20 mouse cellular contexts compared by ENCODE assay signal in genomic region chr6:108770880-108771279, GRCm38 (mm10).
"Had no signal": no experiment of that assay in that cellular context is flagged by ENCODE, and none has a peak within 500 bp of the region (broad histone marks: within the 10 kb centered on the region; RNA-seq: fewer than 3 reads in every experiment).

No protein-coding gene starts in this region.

- H3K4me3 ChIP-seq: liver, embryonic 15.5 days; lung, embryonic 15.5 days; megakaryocyte, embryonic 14.5 days; midbrain, embryonic 12.5 days; midbrain, embryonic 15.5 days; neural tube, embryonic 12.5 days had no signal

- H3K4me1 ChIP-seq: liver, embryonic 15.5 days; lung, embryonic 15.5 days; midbrain, embryonic 12.5 days; midbrain, embryonic 15.5 days; neural tube, embryonic 12.5 days had no signal

- H3K27ac ChIP-seq: liver, embryonic 15.5 days; lung, embryonic 15.5 days; macrophage; midbrain, embryonic 12.5 days; midbrain, embryonic 15.5 days; neural tube, embryonic 12.5 days had no signal

- H3K4me2 ChIP-seq: liver, embryonic 15.5 days; lung, embryonic 15.5 days; midbrain, embryonic 12.5 days; midbrain, embryonic 15.5 days; neural tube, embryonic 12.5 days had no signal

- H3K9me3 ChIP-seq: liver, embryonic 15.5 days; lung, embryonic 15.5 days; megakaryocyte, embryonic 14.5 days; midbrain, embryonic 12.5 days; midbrain, embryonic 15.5 days; neural tube, embryonic 12.5 days had no signal

- ATAC-seq: liver, postnatal 0 days; lung, postnatal 0 days; midbrain, embryonic 15.5 days had no signal

- H3K27me3 ChIP-seq: liver, embryonic 15.5 days; lung, embryonic 15.5 days; megakaryocyte, embryonic 14.5 days; midbrain, embryonic 12.5 days; midbrain, embryonic 15.5 days; neural tube, embryonic 12.5 days had no signal

- H3K36me3 ChIP-seq: liver, embryonic 15.5 days; lung, embryonic 15.5 days; midbrain, embryonic 12.5 days; midbrain, embryonic 15.5 days; neural tube, embryonic 12.5 days had no signal

- H3K9ac ChIP-seq: liver, embryonic 15.5 days; liver, postnatal 0 days; lung, embryonic 15.5 days; midbrain, embryonic 12.5 days; midbrain, embryonic 15.5 days; neural tube, embryonic 12.5 days had no signal

- DNase-seq: liver, postnatal 0 days; lung, adult 2 months; lung, postnatal 14 days; lung, postnatal 36 days; retina, postnatal 1 day; right cerebral cortex, adult 18-20 months; right cerebral cortex, postnatal 25 days; right cerebral cortex, postnatal 4 days; spleen, adult 18-20 months; thymus, adult 2 months; thymus, postnatal 25 days; thymus, postnatal 4 days had no signal
